Mouse (Mus musculus) gastrocnemius, postnatal 25 days (tissue): ENCODE data around the gene Vps52. TPM values are rescaled to one million over a fixed set of nuclear protein-coding genes. Genes with fewer than 3 reads are reported as not detected.
A peak's percentile ranks its signal among the peaks of the same experiment; 100 is the strongest.
"Not testable (repeated sequence)": the region's sequence is repeated elsewhere in the genome, so short reads cannot be mapped to it uniquely, and the experiment has no call there.

Experiments used
- DNase-seq: peaks from one replicate; pipeline ENCODE4 v3.0.0; 2022
- total RNA-seq, 2 experiments: library from RNA; stranded (reverse); gene quantifications; 1 replicate in 1 of 2; 2 replicates in 1 of 2; pipeline ENCODE4 v1.2.3; 2021

The Vps52 gene
- total RNA-seq, 2 experiments from 2014 or later, result 27.2 to 28.8 TPM

DNA sequence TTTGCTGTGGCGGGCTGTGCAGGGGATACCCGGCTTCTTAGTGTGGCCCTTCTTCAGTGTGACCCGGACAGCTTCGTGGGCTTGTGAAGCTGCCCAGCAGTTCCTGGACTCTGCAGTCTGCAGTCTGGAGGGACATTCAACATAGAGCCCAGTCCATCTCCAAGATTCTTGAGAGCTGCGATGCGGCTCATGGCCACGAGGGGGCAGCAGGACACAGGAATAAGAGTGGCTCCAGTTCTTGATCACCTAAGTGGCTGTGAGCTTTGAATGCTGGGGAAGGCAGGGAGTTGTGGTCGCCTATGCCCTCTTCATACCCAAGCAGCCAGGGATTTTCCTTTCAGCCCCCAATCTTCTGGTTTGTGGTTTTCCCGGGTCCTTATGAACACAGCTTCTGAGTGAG lies 12.9 kb downstream of the Vps52 start:
- no peak for DNase-seq

- no peak for DNase-seq
These were observed 13.3 kb downstream of the Vps52 start for GRCm38 (mm10) chr17:33968927-33969326.

- no peak for DNase-seq
These were observed 13.8 kb downstream of the Vps52 start for GRCm38 (mm10) chr17:33969394-33969793.

DNA sequence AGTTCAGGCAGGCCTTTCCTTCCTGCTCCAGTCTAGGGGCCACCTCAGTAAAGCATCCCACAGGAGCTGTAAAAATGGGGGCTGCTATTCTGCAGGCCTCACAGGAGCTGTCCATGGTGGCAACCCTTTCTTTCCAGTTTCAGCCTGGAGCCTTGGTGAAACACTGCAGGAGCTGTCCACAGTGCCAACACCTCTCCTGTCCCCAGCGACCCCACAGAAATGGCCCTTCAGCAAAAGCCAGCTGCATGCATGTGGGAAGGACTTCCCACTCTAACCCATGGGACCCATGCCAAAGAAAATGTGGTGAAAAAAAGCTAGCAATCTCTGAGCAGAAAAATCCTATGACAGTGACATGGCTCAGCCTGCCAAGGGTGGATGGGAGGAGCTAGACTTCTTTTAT lies 17.1 kb downstream of the Vps52 start:
- no peak for DNase-seq

DNA sequence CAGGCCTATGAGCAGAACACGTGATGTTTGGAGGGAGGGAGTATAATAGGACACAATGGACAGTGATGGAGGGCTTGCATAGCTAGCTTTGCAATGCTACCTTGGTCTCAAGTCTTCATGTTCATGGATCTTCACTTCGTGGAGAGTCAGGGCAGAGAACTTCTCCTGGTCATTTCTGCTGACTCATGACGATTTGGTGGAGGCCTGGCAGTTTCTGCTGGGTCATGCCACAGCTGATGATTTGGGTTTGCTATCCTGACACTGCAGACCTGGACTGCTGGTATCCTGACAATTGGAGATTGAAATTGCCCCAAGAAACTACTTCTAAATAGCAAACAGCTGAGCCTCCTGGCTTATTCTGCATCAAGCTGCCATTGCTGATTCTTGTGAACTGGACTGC lies 18.0 kb downstream of the Vps52 start:
- no peak for DNase-seq

- no peak for DNase-seq
These were observed 22.4 kb downstream of the Vps52 start for GRCm38 (mm10) chr17:33977861-33978557.

- peak; percentile 82 for DNase-seq
These were observed 23.0 kb downstream of the Vps52 start for GRCm38 (mm10) chr17:33978631-33979031.

- no peak for DNase-seq
These were observed 24.0 kb downstream of the Vps52 start for GRCm38 (mm10) chr17:33979512-33980050.

- no peak for DNase-seq
These were observed 24.8 kb downstream of the Vps52 start for GRCm38 (mm10) chr17:33980181-33981035.

- DNase-seq, result peak; percentile 86
These were observed 25.7 kb downstream of the Vps52 start for GRCm38 (mm10) chr17:33981192-33981909.

GRCm38 (mm10) chr17:33982136-33982535 lies 26.5 kb downstream of the Vps52 start:
- DNase-seq, result not testable (repeated sequence)

DNA sequence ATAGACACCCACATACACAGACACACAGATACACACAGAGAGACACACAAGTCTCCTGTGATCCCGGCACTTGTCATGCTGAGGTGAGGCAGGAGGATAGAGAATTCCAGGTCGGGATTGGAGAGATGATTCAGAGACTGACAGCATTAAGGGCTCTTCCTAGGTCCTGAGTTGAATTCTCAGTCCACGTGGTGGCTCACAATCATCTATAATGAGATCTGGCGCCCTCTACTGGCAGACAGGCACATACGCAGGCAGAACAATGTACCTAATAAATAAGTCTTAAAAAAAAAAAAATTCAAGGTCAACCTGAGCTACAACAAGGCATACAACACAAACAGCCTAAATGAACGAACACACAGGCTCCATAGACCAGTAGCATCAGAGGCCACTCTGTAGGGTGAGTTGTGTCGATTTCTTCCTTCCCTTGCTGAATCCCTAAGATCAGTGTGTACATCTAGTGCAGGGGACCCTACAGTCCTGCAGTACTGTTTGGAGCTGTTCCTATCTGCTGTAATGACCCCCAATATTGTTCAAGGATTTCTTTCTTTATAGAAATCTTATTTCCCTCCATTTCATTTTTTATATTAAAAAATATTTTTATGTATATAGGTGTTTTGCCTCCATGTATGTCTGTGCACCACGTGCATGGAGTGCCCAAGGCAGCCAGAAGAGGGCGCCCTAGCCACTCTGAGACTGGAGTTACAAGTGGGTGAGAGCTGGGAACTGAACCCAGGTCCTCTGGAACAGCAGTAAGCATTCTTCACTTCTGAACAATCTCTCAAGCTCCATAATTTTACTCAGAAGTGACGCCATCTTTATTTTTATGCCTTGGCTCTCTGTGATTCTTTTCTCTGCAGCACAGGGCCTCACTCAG lies 36.4 kb downstream of the Vps52 start:
- DNase-seq, result no peak

DNA sequence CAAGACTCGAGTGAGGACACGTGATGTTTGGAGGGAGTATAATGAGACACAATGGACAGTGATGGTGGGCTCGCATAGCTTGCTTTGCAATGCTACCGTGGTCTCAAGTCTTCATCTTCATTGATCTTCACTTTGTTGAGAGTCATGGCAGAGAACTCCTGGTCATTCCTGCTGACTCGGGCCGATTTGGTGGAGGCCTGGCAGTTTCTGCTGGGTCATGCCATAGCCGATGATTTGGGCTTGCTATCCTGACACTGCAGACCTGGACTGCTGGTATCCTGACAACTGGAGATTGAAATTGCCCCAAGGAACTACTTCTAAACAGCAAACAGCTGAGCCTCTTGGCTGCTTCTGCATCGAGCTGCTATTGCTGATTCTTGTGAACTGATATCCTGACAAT lies 39.3 kb downstream of the Vps52 start:
- DNase-seq, result no peak

GRCm38 (mm10) chr17:33995651-33996050 lies 40.0 kb downstream of the Vps52 start:
- no peak for DNase-seq

DNA sequence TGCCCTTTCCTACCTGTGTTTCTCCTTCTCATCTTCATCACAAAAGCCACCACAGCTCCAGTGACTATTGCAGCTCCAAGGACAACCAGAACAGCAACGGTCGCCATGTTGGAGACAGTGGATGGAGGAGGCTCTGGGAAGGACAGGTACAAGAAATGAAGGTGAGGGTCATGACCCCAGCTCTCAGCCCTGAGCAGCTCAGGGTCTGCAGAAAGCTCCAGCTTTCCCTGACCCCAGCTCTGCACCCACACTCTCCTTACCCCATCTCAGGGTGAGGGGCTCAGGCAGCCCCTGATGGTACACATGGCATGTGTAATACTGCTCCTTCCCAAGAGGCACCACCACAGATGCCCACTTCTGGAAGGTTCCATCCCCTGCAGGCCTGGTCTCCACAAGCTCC lies 41.4 kb downstream of the Vps52 start:
- not testable (repeated sequence) for DNase-seq

DNA sequence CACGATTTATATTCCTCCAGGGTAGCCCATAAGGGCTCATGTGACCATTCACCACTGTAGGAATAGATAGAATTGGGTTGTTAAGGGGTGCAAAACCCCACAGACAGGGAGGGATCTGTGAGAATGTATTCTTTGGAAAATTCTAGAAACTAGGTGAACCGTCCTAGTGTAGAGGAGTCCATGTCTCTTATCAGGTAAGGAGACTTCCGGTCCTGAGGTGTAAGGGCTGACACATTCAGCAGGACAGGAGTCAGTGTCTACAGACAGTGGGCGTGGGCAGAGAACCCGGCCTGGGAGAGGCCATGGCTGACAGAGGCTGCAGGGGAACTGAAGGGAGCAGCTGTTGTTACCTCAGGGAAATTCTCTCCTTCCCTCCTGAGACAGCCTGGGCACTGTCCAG lies 43.1 kb downstream of the Vps52 start:
- not testable (repeated sequence) for DNase-seq

DNA sequence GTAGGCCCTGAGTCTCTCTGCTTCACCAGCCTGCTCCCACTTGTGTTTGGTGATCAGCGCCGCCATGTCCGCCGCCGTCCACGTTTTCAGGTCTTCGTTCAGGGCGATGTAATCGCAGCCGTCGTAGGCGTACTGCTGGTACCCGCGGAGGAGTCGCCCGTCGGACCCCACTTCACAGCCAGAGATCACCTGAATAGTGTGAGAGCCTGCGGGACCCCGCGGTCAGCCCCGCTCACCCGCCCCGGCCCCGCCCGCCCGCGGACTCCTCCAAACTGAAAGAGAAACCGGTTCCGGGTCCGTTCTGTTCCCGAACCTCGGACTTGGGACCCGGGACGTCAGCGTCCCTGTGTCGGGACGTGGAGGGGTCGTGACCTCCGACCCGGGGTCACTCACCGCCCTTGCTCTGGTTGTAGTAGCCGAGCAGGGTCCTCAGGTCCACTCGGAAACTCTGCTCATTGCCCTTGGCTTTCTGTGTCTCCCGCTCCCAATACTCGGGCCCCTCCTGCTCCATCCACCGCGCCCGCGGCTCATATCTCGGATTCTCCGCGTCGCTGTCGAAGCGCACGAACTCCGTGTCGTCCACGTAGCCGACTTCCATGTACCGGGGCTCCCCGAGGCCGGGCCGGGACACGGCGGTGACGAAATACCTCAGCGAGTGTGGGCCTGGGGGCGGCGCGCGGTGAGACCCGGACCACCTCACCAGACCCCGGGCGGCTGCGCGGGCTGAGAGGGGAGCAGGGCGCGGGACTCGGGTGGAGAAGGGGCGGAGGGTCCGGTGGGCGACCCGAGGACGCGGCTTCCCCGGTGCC lies 43.9 kb downstream of the Vps52 start:
- no peak for DNase-seq

GRCm38 (mm10) chr17:34000150-34000537 lies 44.5 kb downstream of the Vps52 start, which contains the start of gene H2-K1:
Gene H2-K1, minus strand, starts transcription at chr17:34000347.
- DNase-seq, result peak; percentile 86

DNA sequence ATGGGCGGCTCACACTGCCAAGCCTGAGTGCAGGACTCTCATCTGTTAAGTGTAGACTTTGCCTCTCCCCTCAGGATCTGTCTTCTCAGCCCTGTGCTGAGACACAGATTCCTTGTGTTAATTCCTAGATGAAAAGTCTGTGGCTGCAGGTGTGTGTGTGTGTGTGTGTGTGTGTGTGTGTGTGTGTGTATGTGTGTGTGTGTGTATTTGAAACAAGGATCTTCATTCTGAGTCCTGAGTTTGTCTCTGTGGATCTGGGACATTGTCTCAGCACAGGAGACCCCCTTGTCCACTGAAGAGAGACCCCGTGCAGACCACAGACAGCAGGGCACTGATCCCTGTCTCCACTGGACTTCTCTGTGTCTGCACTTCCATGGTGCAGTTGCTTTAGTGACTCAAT lies 45.2 kb downstream of the Vps52 start:
- not testable (repeated sequence) for DNase-seq

DNA sequence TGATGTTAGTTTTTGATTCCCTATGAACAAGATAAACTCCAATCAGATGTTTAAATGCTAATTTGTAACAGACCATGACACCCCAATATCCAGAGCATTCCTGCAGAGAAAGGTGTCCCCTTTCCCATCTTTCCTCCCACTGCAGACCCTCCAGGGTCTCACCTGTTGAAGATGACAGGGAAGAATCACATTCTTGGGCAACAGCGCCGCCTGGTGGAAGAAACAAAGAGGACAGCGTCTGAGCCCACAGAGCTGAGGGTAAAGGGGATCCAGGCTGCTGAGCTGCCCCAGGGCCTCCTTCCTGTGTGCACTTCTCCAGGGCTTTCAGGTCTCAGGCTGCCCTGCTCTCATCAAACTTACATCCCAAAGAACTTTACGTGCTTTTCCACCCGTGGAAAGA lies 47.8 kb downstream of the Vps52 start:
- DNase-seq, result no peak

DNA sequence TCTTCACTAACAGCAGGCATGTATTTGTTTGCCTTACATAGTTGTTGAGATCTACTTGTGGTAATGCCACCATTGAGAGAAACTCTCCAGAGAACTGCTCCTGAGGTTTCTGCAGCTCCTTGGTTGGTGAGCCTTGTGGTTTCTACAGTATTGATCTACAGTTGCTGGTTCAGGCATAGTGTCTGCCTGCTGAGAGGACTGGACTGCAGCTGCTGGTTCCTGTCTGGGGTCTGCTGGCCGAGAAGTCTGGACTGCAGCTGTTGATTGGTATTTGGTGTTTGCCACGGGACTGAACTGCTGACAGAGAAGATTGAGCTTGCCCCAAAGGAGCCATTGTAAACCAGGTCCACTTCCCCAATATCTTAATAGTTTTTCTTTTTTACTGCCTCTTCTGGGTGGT lies 51.0 kb downstream of the Vps52 start:
- DNase-seq, result no peak
